8 mouse cellular contexts compared by ENCODE assay signal in genomic region chr12:86890796-86891301, GRCm38 (mm10). TPM values are rescaled to one million over a fixed set of nuclear protein-coding genes. Genes with fewer than 3 reads are reported as not detected.
DNase-seq lines count a peak whose midpoint lies in the region; ATAC-seq and TF ChIP-seq lines count a peak whose summit lies in the region.

No protein-coding gene starts in this region.

- DNase-seq in kidney, adult 11 months, result no peak
- DNase-seq in brain, adult 2 months (ENCODE audit: low read depth, low spot score), result peak; percentile 63
- DNase-seq in lung, postnatal 0 days (ENCODE audit: low spot score), result peak; percentile 78
- no peak for DNase-seq in urinary bladder, adult 2 months (ENCODE audit: low spot score)
- no peak for DNase-seq in frontal cortex, postnatal 14 days (ENCODE audit: low spot score in 2 of 2)
- DNase-seq in right cerebral cortex, postnatal 25 days, result no peak

- H3K27ac ChIP-seq in kidney, embryonic 14.5 days (ENCODE audit: low read depth, low read length), result peak overlapping the region; percentile 99
- peak overlapping the region; percentile 99 for H3K27ac ChIP-seq in hindbrain, embryonic 12.5 days
- peak overlapping the region; percentile 99 for H3K27ac ChIP-seq in lung, postnatal 0 days (ENCODE audit: low read length)

- H3K4me1 ChIP-seq in kidney, embryonic 14.5 days (ENCODE audit: control insufficient read depth, insufficient read depth, low read length), result peaks cover 73% of the 10 kb centered on the region
- H3K4me1 ChIP-seq in hindbrain, embryonic 12.5 days, result peaks cover 86% of the 10 kb centered on the region
- peaks cover 54% of the 10 kb centered on the region for H3K4me1 ChIP-seq in lung, postnatal 0 days (ENCODE audit: insufficient read depth, low read depth, low read length)

- no peak overlapping the region; the same call in 1 of the 2 replicates for H3K9ac ChIP-seq in kidney, embryonic 14.5 days (ENCODE audit: low read depth, low read length)
- peak overlapping the region; percentile 59 for H3K9ac ChIP-seq in hindbrain, embryonic 12.5 days
- H3K9ac ChIP-seq in lung, postnatal 0 days (replicated peaks; ENCODE audit: low read depth), result no peak overlapping the region

- no peaks in the 10 kb centered on the region for H3K36me3 ChIP-seq in kidney, embryonic 14.5 days (ENCODE audit: control insufficient read depth, insufficient read depth, low read length)
- H3K36me3 ChIP-seq in hindbrain, embryonic 12.5 days, result no peaks in the 10 kb centered on the region
- no peaks in the 10 kb centered on the region for H3K36me3 ChIP-seq in lung, postnatal 0 days (ENCODE audit: insufficient read depth, low read length)

- TF ChIP-seq EP300 in lung, postnatal 0 days (IDR thresholded peaks at IDR 0.05), result 0 out of 2 replicates have a peak, but pooled peaks have one; percentile 9

- H3K4me3 ChIP-seq in kidney, embryonic 14.5 days (ENCODE audit: low read length), result no peak overlapping the region
- no peak overlapping the region for H3K4me3 ChIP-seq in hindbrain, embryonic 12.5 days
- no peak overlapping the region for H3K4me3 ChIP-seq in lung, postnatal 0 days (ENCODE audit: low read depth, low read length)

- peak; percentile 34; the same call in 1 of the 2 replicates for TF ChIP-seq CTCF in lung, postnatal 0 days (IDR thresholded peaks at IDR 0.05)

- 24% methylated on average over 8 of the region's 8 CpGs for whole genome bisulfite sequencing in kidney, embryonic 14.5 days
- 29% methylated on average over 8 of the region's 8 CpGs for WGBS in hindbrain, embryonic 12.5 days
- 29% methylated on average over 8 of the region's 8 CpGs for WGBS in lung, postnatal 0 days

- ATAC-seq in kidney, embryonic 14.5 days (ENCODE audit: low FRiP score, low TSS enrichment), result no peak
- ATAC-seq in hindbrain, embryonic 12.5 days (ENCODE audit: low FRiP score), result no peak
- no peak for ATAC-seq in lung, postnatal 0 days

- no peaks in the 10 kb centered on the region for H3K27me3 ChIP-seq in kidney, embryonic 14.5 days (ENCODE audit: control insufficient read depth, insufficient read depth, low read length)
- H3K27me3 ChIP-seq in hindbrain, embryonic 12.5 days, result no peaks in the 10 kb centered on the region
- H3K27me3 ChIP-seq in lung, postnatal 0 days (replicated peaks; ENCODE audit: insufficient read depth, low read length), result no peaks in the 10 kb centered on the region

- H3K4me2 ChIP-seq in kidney, embryonic 14.5 days (replicated peaks; ENCODE audit: low read depth, low read length), result peak overlapping the region; percentile 15
- peak overlapping the region; percentile 64 for H3K4me2 ChIP-seq in hindbrain, embryonic 12.5 days (replicated peaks)
- H3K4me2 ChIP-seq in lung, postnatal 0 days (replicated peaks; ENCODE audit: low read depth, low read length), result peak overlapping the region; percentile 71; the same call in 1 of the 2 replicates

- no peaks in the 10 kb centered on the region for H3K9me3 ChIP-seq in kidney, embryonic 14.5 days (ENCODE audit: control insufficient read depth, low read length)
- no peaks in the 10 kb centered on the region for H3K9me3 ChIP-seq in hindbrain, embryonic 12.5 days (replicated peaks)
- H3K9me3 ChIP-seq in lung, postnatal 0 days (ENCODE audit: low read length), result no peaks in the 10 kb centered on the region

RNA-seq across cellular contexts. Expression of gene Irf2bpl, which starts 6.3 kb away (rescaled TPM):
- 25.8 and 34.8 TPM in 2 replicates for polyA plus RNA-seq in kidney, embryonic 14.5 days (2014; fragmentation: Nextera tagmentation; extraction: Ambion mirVana)
- 75.9 and 86.3 TPM in 2 replicates for polyA plus RNA-seq in hindbrain, embryonic 12.5 days (2016; fragmentation: Nextera tagmentation; extraction: Ambion mirVana)
- polyA plus RNA-seq in lung, postnatal 0 days (2015; fragmentation: Nextera tagmentation; extraction: Ambion mirVana), result 39.5 and 49.1 TPM in 2 replicates
- polyA plus RNA-seq in urinary bladder, adult 2 months (2012; rRNA removed), result 29.6 and 38.2 TPM in 2 replicates

RNA-seq across cellular contexts. Expression of gene Cipc, which starts 56.0 kb away (rescaled TPM):
- polyA plus RNA-seq in kidney, embryonic 14.5 days (2014; fragmentation: Nextera tagmentation; extraction: Ambion mirVana), result 12.6 and 30.4 TPM in 2 replicates
- 41.1 and 46.9 TPM in 2 replicates for polyA plus RNA-seq in hindbrain, embryonic 12.5 days (2016; fragmentation: Nextera tagmentation; extraction: Ambion mirVana)
- 12.5 and 14.8 TPM in 2 replicates for polyA plus RNA-seq in lung, postnatal 0 days (2015; fragmentation: Nextera tagmentation; extraction: Ambion mirVana)
- polyA plus RNA-seq in urinary bladder, adult 2 months (2012; rRNA removed), result 46.4 and 52.3 TPM in 2 replicates

Comparison
In these comparisons a context has a peak if more than half of its experiments do, and no peak if none do; other contexts are left out.
1. H3K4me2 ChIP-seq: peak in every context shown above with its lines; median percentile 71 in lung, postnatal 0 days; 64 in hindbrain, embryonic 12.5 days; 15 in kidney, embryonic 14.5 days.
2. DNase-seq: peak in brain, adult 2 months (single experiment) and lung, postnatal 0 days (single experiment); none in kidney, adult 11 months (single experiment), urinary bladder, adult 2 months (single experiment), frontal cortex, postnatal 14 days (0 of 2) and right cerebral cortex, postnatal 25 days (single experiment).
3. Peak in every context shown above with its lines, with median percentiles within 50 percentile points of each other: H3K27ac ChIP-seq.